Mouse (Mus musculus): ENCODE results near the gene Knstrn. TPM values are rescaled to one million over a fixed set of nuclear protein-coding genes. Genes with fewer than 3 reads are reported as not detected.

The Knstrn gene
- total RNA-seq, 1 experiment: 36.5 TPM

DNA sequence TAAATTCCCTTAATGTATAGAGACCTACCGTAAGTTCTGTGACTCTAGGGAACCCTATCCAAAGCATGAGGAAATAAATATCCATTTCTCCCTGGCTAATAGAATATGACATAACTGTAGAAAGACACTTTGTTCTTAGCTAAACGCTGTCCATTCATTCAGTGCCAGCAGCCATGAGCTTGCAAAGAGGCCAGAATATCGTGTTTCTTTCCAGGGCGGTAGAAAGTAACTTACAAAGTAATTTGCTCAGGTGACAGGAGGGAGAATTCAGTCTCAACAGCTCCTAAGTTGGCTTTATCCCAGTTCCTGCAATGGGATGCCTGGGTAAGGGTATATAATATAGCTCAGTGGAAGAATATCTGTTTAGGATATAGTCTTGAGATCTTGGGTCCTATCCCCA lies 10.6 kb downstream of the Knstrn start:
- no peak for TF ChIP-seq HCFC1 (IDR thresholded peaks at IDR 0.05; ENCODE audit: borderline replicate concordance, insufficient read depth, low read length)
- TF ChIP-seq MAFK (IDR thresholded peaks at IDR 0.05; ENCODE audit: insufficient read depth, low read depth, low read length): no peak
- TF ChIP-seq ZNF384 (IDR thresholded peaks at IDR 0.05; ENCODE audit: low read depth, low read length): no peak
- no peak for TF ChIP-seq CHD2 (IDR thresholded peaks at IDR 0.05; ENCODE audit: low read depth, low read length)
- no peak for TF ChIP-seq ZC3H11A (IDR thresholded peaks at IDR 0.05; ENCODE audit: borderline replicate concordance, low read depth, low read length)
- Histone ChIP-seq H3K9me3 (ENCODE audit: control insufficient read depth, insufficient read depth, low read depth, low read length) (no peaks in the 10 kb centered on the region), H3K9ac (ENCODE audit: insufficient read depth, low read depth, low read length, poor library complexity, severe bottlenecking) (no peak overlapping the region), H3K4me1 (ENCODE audit: control insufficient read depth in 2 of 2, insufficient read depth in 2 of 2, low read length in 2 of 2, poor library complexity in 1 of 2) (no peaks in the 10 kb centered on the region), H3K4me3 (ENCODE audit: insufficient read depth in 1 of 2, low read depth in 1 of 2, low read length in 2 of 2, poor library complexity in 1 of 2, severe bottlenecking in 1 of 2) (no peak overlapping the region), H3K27ac (ENCODE audit: insufficient read depth, low read depth, low read length, poor library complexity, severe bottlenecking) (no peak overlapping the region), H3K36me3 (ENCODE audit: control insufficient read depth, insufficient read depth, low read length, poor library complexity, severe bottlenecking) (peaks cover 28% of the 10 kb centered on the region)
- DNase-seq (ENCODE audit: low read depth, low spot score): no peak
- in situ Hi-C loops (cut with MboI; ENCODE audit: low sequenced_read_pairs in 2 of 2, unreplicated experiment in 2 of 2): no loop called here

DNA sequence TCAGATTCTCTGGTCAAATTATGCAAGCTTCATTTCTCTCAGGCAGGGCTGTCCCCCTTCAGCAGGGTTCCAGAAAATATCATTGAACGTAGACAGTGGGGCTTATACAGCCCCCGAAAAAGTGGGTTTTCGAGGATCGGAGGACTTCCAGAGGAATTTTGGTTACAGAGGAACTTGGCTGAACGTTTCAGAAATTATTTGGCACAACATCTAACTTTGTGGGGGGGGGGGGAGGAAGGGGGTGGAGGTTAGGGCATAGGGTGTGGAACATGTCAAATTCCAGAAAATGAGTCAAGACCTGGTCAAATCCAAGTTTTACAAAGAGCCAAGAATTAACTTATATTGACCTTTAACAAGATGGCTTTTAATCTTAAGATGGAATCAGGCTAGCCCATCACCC lies 15.3 kb downstream of the Knstrn start:
- no peak for TF ChIP-seq MAFK (IDR thresholded peaks at IDR 0.05; ENCODE audit: insufficient read depth, low read depth, low read length)
- H3K9me3 ChIP-seq (ENCODE audit: control insufficient read depth, insufficient read depth, low read depth, low read length): no peaks in the 10 kb centered on the region
- H3K4me3 ChIP-seq (ENCODE audit: insufficient read depth in 1 of 2, low read depth in 1 of 2, low read length in 2 of 2, poor library complexity in 1 of 2, severe bottlenecking in 1 of 2): no peak overlapping the region
- no peak overlapping the region for H3K27ac ChIP-seq (ENCODE audit: insufficient read depth, low read depth, low read length, poor library complexity, severe bottlenecking)
- DNase-seq (ENCODE audit: low read depth, low spot score): no peak
- H3K36me3 ChIP-seq (ENCODE audit: control insufficient read depth, insufficient read depth, low read length, poor library complexity, severe bottlenecking): peaks cover 37% of the 10 kb centered on the region
- H3K4me1 ChIP-seq (ENCODE audit: control insufficient read depth in 2 of 2, insufficient read depth in 2 of 2, low read length in 2 of 2, poor library complexity in 1 of 2): no peaks in the 10 kb centered on the region
- no peak overlapping the region for H3K9ac ChIP-seq (ENCODE audit: insufficient read depth, low read depth, low read length, poor library complexity, severe bottlenecking)
- in situ Hi-C loops (cut with MboI; ENCODE audit: low sequenced_read_pairs in 2 of 2, unreplicated experiment in 2 of 2): no loop called here

DNA sequence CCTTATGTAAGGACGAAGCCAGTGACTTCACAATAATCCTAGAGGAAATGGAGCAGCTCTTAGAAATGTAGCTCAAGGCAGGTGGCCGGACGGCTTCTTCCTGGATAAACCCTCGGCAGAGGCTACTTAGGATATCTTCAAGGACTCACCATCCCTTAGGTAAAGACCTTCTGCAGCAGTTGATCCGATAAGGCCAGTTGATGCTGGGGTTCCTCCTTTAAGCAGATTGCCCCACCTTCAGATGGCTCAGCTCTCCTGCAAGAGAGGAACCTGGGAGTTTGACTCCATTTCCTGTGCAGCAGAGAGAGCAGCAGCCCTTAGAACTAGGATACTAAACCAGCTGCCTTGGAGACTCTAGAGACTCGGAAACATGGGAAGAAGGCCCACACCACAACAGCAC lies 20.3 kb downstream of the Knstrn start:
- no peak for DNase-seq (ENCODE audit: low read depth, low spot score)
- Histone ChIP-seq H3K9me3 (ENCODE audit: control insufficient read depth, insufficient read depth, low read depth, low read length) (no peaks in the 10 kb centered on the region), H3K9ac (ENCODE audit: insufficient read depth, low read depth, low read length, poor library complexity, severe bottlenecking) (no peak overlapping the region), H3K4me3 (ENCODE audit: insufficient read depth in 1 of 2, low read depth in 1 of 2, low read length in 2 of 2, poor library complexity in 1 of 2, severe bottlenecking in 1 of 2) (no peak overlapping the region), H3K36me3 (ENCODE audit: control insufficient read depth, insufficient read depth, low read length, poor library complexity, severe bottlenecking) (peaks cover 33% of the 10 kb centered on the region), H3K27ac (ENCODE audit: insufficient read depth, low read depth, low read length, poor library complexity, severe bottlenecking) (no peak overlapping the region), H3K4me1 (ENCODE audit: control insufficient read depth in 2 of 2, insufficient read depth in 2 of 2, low read length in 2 of 2, poor library complexity in 1 of 2) (peaks cover 0 to 12% of the 10 kb centered on the region in 2 experiments; a peak in 3 of 4 replicates)
- TF ChIP-seq ZC3H11A (IDR thresholded peaks at IDR 0.05; ENCODE audit: borderline replicate concordance, low read depth, low read length) (no peak), CHD2 (IDR thresholded peaks at IDR 0.05; ENCODE audit: low read depth, low read length) (no peak), ZNF384 (IDR thresholded peaks at IDR 0.05; ENCODE audit: low read depth, low read length) (no peak), HCFC1 (IDR thresholded peaks at IDR 0.05; ENCODE audit: borderline replicate concordance, insufficient read depth, low read length) (no peak), MAFK (IDR thresholded peaks at IDR 0.05; ENCODE audit: insufficient read depth, low read depth, low read length) (no peak)
- in situ Hi-C loops (cut with MboI; ENCODE audit: low sequenced_read_pairs in 2 of 2, unreplicated experiment in 2 of 2): no loop called here

DNA sequence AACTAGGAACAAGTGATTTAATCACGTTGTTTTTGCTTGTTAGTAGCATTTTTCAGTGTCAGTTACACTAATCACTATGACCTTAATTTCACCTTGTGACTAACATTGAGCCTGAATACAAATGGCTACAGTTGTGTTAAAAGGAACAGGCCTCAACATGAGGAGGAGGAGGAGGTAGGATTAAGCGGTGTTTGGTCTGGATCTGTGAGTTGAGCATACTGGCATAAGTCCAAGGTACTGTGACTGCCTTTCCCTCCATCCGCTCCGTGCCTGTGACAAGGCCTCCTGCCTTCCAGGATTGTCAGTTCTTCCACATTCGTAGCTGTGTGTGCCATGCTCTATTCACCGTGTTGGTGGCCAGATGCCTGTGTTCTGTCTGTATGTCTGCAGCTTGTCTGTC lies 21.3 kb downstream of the Knstrn start:
- no peak overlapping the region for H3K27ac ChIP-seq (ENCODE audit: insufficient read depth, low read depth, low read length, poor library complexity, severe bottlenecking)
- H3K36me3 ChIP-seq (ENCODE audit: control insufficient read depth, insufficient read depth, low read length, poor library complexity, severe bottlenecking): peaks cover 28% of the 10 kb centered on the region
- in situ Hi-C loops (cut with MboI; ENCODE audit: low sequenced_read_pairs in 2 of 2, unreplicated experiment in 2 of 2): no loop called here
- no peak for DNase-seq (ENCODE audit: low read depth, low spot score)
- no peaks in the 10 kb centered on the region for H3K9me3 ChIP-seq (ENCODE audit: control insufficient read depth, insufficient read depth, low read depth, low read length)
- H3K4me1 ChIP-seq (ENCODE audit: control insufficient read depth in 2 of 2, insufficient read depth in 2 of 2, low read length in 2 of 2, poor library complexity in 1 of 2): peaks cover 0 to 14% of the 10 kb centered on the region in 2 experiments; a peak in 3 of 4 replicates
- H3K9ac ChIP-seq (ENCODE audit: insufficient read depth, low read depth, low read length, poor library complexity, severe bottlenecking): no peak overlapping the region
- no peak overlapping the region for H3K4me3 ChIP-seq (ENCODE audit: insufficient read depth in 1 of 2, low read depth in 1 of 2, low read length in 2 of 2, poor library complexity in 1 of 2, severe bottlenecking in 1 of 2)
- TF ChIP-seq HCFC1 (IDR thresholded peaks at IDR 0.05; ENCODE audit: borderline replicate concordance, insufficient read depth, low read length) (no peak), ZC3H11A (IDR thresholded peaks at IDR 0.05; ENCODE audit: borderline replicate concordance, low read depth, low read length) (no peak), MAFK (IDR thresholded peaks at IDR 0.05; ENCODE audit: insufficient read depth, low read depth, low read length) (no peak), ZNF384 (IDR thresholded peaks at IDR 0.05; ENCODE audit: low read depth, low read length) (no peak), CHD2 (IDR thresholded peaks at IDR 0.05; ENCODE audit: low read depth, low read length) (no peak)

DNA sequence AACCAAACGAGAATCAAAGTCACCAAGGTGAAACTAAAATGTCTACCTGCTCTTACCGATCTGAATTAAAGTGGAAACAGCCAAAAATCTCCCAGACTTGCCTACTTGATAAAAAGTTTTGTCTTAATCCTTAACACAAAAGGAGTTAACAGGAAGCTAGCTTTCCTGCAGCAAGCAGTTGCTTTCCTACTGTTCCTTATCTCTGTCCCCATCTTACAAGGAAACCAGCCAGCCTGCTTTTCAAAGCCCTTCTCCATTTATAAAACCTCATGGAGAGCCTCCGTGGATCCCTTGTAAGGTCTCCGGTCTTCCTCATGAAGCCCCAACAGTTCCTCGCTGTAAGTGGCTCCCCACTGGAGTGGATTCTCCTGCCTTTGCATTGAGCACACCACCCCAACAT lies 24.5 kb downstream of the Knstrn start:
- in situ Hi-C loops (cut with MboI; ENCODE audit: low sequenced_read_pairs in 2 of 2, unreplicated experiment in 2 of 2): no loop called here
- H3K4me3 ChIP-seq (ENCODE audit: insufficient read depth in 1 of 2, low read depth in 1 of 2, low read length in 2 of 2, poor library complexity in 1 of 2, severe bottlenecking in 1 of 2): no peak overlapping the region
- H3K9ac ChIP-seq (ENCODE audit: insufficient read depth, low read depth, low read length, poor library complexity, severe bottlenecking): no peak overlapping the region
- peaks cover 0 to 14% of the 10 kb centered on the region in 2 experiments; a peak in 3 of 4 replicates for H3K4me1 ChIP-seq (ENCODE audit: control insufficient read depth in 2 of 2, insufficient read depth in 2 of 2, low read length in 2 of 2, poor library complexity in 1 of 2)
- no peak for DNase-seq (ENCODE audit: low read depth, low spot score)
- TF ChIP-seq ZNF384 (IDR thresholded peaks at IDR 0.05; ENCODE audit: low read depth, low read length): no peak
- no peak for TF ChIP-seq ZC3H11A (IDR thresholded peaks at IDR 0.05; ENCODE audit: borderline replicate concordance, low read depth, low read length)
- TF ChIP-seq CHD2 (IDR thresholded peaks at IDR 0.05; ENCODE audit: low read depth, low read length): no peak
- peaks cover 9% of the 10 kb centered on the region for H3K36me3 ChIP-seq (ENCODE audit: control insufficient read depth, insufficient read depth, low read length, poor library complexity, severe bottlenecking)
- H3K9me3 ChIP-seq (ENCODE audit: control insufficient read depth, insufficient read depth, low read depth, low read length): no peaks in the 10 kb centered on the region
- H3K27ac ChIP-seq (ENCODE audit: insufficient read depth, low read depth, low read length, poor library complexity, severe bottlenecking): peak overlapping the region; percentile 52

Measured in ES-E14 (cell line).